Mouse (Mus musculus): Measurements from ENCODE around the gene Rnf157.
A peak's percentile ranks its signal among the peaks of the same experiment; 100 is the strongest.

Gene Rnf157

GRCm38 (mm10) chr11:116412904-116413630, at the start of gene Rnf157:
Gene Rnf157, minus strand, starts transcription at chr11:116413032.
- peak; percentile 81 to 86 for DNase-seq (ENCODE audit: low spot score in 2 of 2)

- DNase-seq (ENCODE audit: low spot score in 2 of 2), result no peak
These were observed 47.0 kb upstream of the Rnf157 start for GRCm38 (mm10) chr11:116459786-116460185.

GRCm38 (mm10) chr11:116456234-116456633, 43.4 kb upstream of the Rnf157 start:
- DNase-seq (ENCODE audit: low spot score in 2 of 2), result no peak

GRCm38 (mm10) chr11:116453889-116454288, 41.1 kb upstream of the Rnf157 start:
- no peak for DNase-seq (ENCODE audit: low spot score in 2 of 2)

GRCm38 (mm10) chr11:116449341-116449740, 36.5 kb upstream of the Rnf157 start:
- DNase-seq (ENCODE audit: low spot score in 2 of 2), result no peak

GRCm38 (mm10) chr11:116447822-116448221, 35.0 kb upstream of the Rnf157 start:
- no peak for DNase-seq (ENCODE audit: low spot score in 2 of 2)

- no peak for DNase-seq (ENCODE audit: low spot score in 2 of 2)
These were observed 33.6 kb upstream of the Rnf157 start for GRCm38 (mm10) chr11:116446308-116446887.

- peak; percentile 73 to 88 for DNase-seq (ENCODE audit: low spot score in 2 of 2)
These were observed 32.9 kb upstream of the Rnf157 start for GRCm38 (mm10) chr11:116445596-116446307.

GRCm38 (mm10) chr11:116443935-116444334, 31.1 kb upstream of the Rnf157 start:
- no peak for DNase-seq (ENCODE audit: low spot score in 2 of 2)

GRCm38 (mm10) chr11:116443311-116443710, 30.5 kb upstream of the Rnf157 start:
- DNase-seq (ENCODE audit: low spot score in 2 of 2), result no peak

- DNase-seq (ENCODE audit: low spot score in 2 of 2), result no peak
These were observed 30.0 kb upstream of the Rnf157 start for GRCm38 (mm10) chr11:116442867-116443177.

- DNase-seq (ENCODE audit: low spot score in 2 of 2), result no peak
These were observed 29.5 kb upstream of the Rnf157 start for GRCm38 (mm10) chr11:116442129-116442866.

- DNase-seq (ENCODE audit: low spot score in 2 of 2), result peak in 1 of 2 experiments; percentile 43
These were observed 27.7 kb upstream of the Rnf157 start for GRCm38 (mm10) chr11:116440408-116441068.

GRCm38 (mm10) chr11:116439269-116440240, 26.7 kb upstream of the Rnf157 start:
- no peak for DNase-seq (ENCODE audit: low spot score in 2 of 2)

- no peak for DNase-seq (ENCODE audit: low spot score in 2 of 2)
These were observed 24.7 kb upstream of the Rnf157 start for GRCm38 (mm10) chr11:116437541-116437940.

GRCm38 (mm10) chr11:116436725-116437331, 24.0 kb upstream of the Rnf157 start:
- DNase-seq (ENCODE audit: low spot score in 2 of 2), result peak; percentile 67 to 69

- no peak for DNase-seq (ENCODE audit: low spot score in 2 of 2)
These were observed 23.3 kb upstream of the Rnf157 start for GRCm38 (mm10) chr11:116435992-116436724.

GRCm38 (mm10) chr11:116434967-116435752, 22.3 kb upstream of the Rnf157 start:
- no peak for DNase-seq (ENCODE audit: low spot score in 2 of 2)
